Mouse (Mus musculus) brown adipose tissue, adult 24 weeks (tissue): ENCODE results near the gene Cst6. TPM values are rescaled to one million over a fixed set of nuclear protein-coding genes. Genes with fewer than 3 reads are reported as not detected.
"Not testable (repeated sequence)": the region's sequence is repeated elsewhere in the genome, so short reads cannot be mapped to it uniquely, and the experiment has no call there.

ENCODE experiments used
- H3K27ac ChIP-seq: fragments of 200-500 bp; replicated peaks from 2 replicates; pipeline ENCODE4 v1.5.1; 2012; ENCODE audit warnings: low read depth, mild to moderate bottlenecking, low read length
- H3K4me1 ChIP-seq: fragments of 200-500 bp; 2 replicates; pipeline ENCODE4 v1.6.1; 2012; ENCODE audit warnings: low read length, mixed read lengths; ENCODE audit not compliant: control insufficient read depth, insufficient read depth, insufficient read length
- H3K4me3 ChIP-seq: fragments of 200-500 bp; 2 replicates; pipeline ENCODE4 v1.5.1; 2012; ENCODE audit warnings: low read depth, mild to moderate bottlenecking, low read length, moderate library complexity; ENCODE audit not compliant: insufficient read depth
- polyA plus RNA-seq: library from polyadenylated mRNA; stranded (reverse); fragments of >200 nt; gene quantifications from 2 replicates; pipeline ENCODE4 v1.2.4, GENCODE M21; 2012; ENCODE audit not compliant: missing spikeins, insufficient read depth, insufficient read length

Cst6 gene
- polyA plus RNA-seq = 4.3 and 5.6 TPM in 2 replicates

- peak within 1 kb of the TSS; percentile 50 for H3K4me3 ChIP-seq
- H3K4me1 ChIP-seq = peaks cover 14% of the 10 kb centered on the region; the same call in 1 of the 2 replicates
- not testable (repeated sequence) for H3K27ac ChIP-seq
Measured at GRCm38 (mm10) chr19:5349502-5349873, at the start of gene Cst6. TSS of gene Cst6 (minus strand) at chr19:5349574.

GRCm38 (mm10) chr19:5395371-5395770 is 46.0 kb upstream of the Cst6 start:
- 0 out of 2 replicates have a peak, but pooled peaks cover 2% of the 10 kb centered on the region for H3K4me1 ChIP-seq
- no peak overlapping the region for H3K27ac ChIP-seq
- H3K4me3 ChIP-seq = no peak overlapping the region

- H3K4me3 ChIP-seq = no peak overlapping the region
Measured at GRCm38 (mm10) chr19:5394168-5394567, 44.8 kb upstream of the Cst6 start.

GRCm38 (mm10) chr19:5392892-5393291 is 43.5 kb upstream of the Cst6 start:
- H3K4me1 ChIP-seq = peaks cover 8% of the 10 kb centered on the region; the same call in 1 of the 2 replicates
- H3K4me3 ChIP-seq = no peak overlapping the region
- no peak overlapping the region for H3K27ac ChIP-seq

More at GRCm38 (mm10) chr19:5394168-5394567, 44.8 kb upstream of the Cst6 start:
- H3K27ac ChIP-seq = no peak overlapping the region
- peaks cover 8% of the 10 kb centered on the region; the same call in 1 of the 2 replicates for H3K4me1 ChIP-seq

GRCm38 (mm10) chr19:5390416-5390815 is 41.0 kb upstream of the Cst6 start:
- Histone ChIP-seq H3K4me3 (no peak overlapping the region), H3K4me1 (peaks cover 14% of the 10 kb centered on the region; the same call in 1 of the 2 replicates), H3K27ac (no peak overlapping the region)

- H3K4me1 ChIP-seq = peaks cover 14% of the 10 kb centered on the region; the same call in 1 of the 2 replicates
- H3K27ac ChIP-seq = 0 out of 2 replicates have a peak overlapping the region, but pooled peaks have one; percentile 15
- peak overlapping the region; percentile 82 for H3K4me3 ChIP-seq
Measured at GRCm38 (mm10) chr19:5389647-5390046, 40.3 kb upstream of the Cst6 start.

GRCm38 (mm10) chr19:5388588-5389242 is 39.3 kb upstream of the Cst6 start, which contains the start of gene Sart1:
TSS of gene Sart1 (minus strand) at chr19:5388703.
- H3K4me1 ChIP-seq = peaks cover 14% of the 10 kb centered on the region; the same call in 1 of the 2 replicates

GRCm38 (mm10) chr19:5388011-5388441 is 38.7 kb upstream of the Cst6 start:
- Histone ChIP-seq H3K4me3 (peak overlapping the region; percentile 92), H3K27ac (peak overlapping the region; percentile 66), H3K4me1 (peaks cover 14% of the 10 kb centered on the region; the same call in 1 of the 2 replicates)

More at GRCm38 (mm10) chr19:5388588-5389242, 39.3 kb upstream of the Cst6 start, which contains the start of gene Sart1:
- peak within 1 kb of the TSS; percentile 83 for H3K27ac ChIP-seq
- peak within 1 kb of the TSS; percentile 92 for H3K4me3 ChIP-seq

- Histone ChIP-seq H3K4me1 (peaks cover 10% of the 10 kb centered on the region; the same call in 1 of the 2 replicates), H3K27ac (no peak overlapping the region), H3K4me3 (no peak overlapping the region)
Measured at GRCm38 (mm10) chr19:5384715-5385114, 35.3 kb upstream of the Cst6 start.

- no peak overlapping the region for H3K27ac ChIP-seq
- no peak overlapping the region for H3K4me3 ChIP-seq
- H3K4me1 ChIP-seq = peaks cover 6% of the 10 kb centered on the region; the same call in 1 of the 2 replicates
Measured at GRCm38 (mm10) chr19:5383326-5383725, 34.0 kb upstream of the Cst6 start.

- H3K27ac ChIP-seq = no peak overlapping the region
- H3K4me3 ChIP-seq = no peak overlapping the region
- H3K4me1 ChIP-seq = no peaks in the 10 kb centered on the region
Measured at GRCm38 (mm10) chr19:5377446-5377845, 28.1 kb upstream of the Cst6 start.

GRCm38 (mm10) chr19:5374748-5375147 is 25.4 kb upstream of the Cst6 start:
- Histone ChIP-seq H3K4me1 (no peaks in the 10 kb centered on the region), H3K27ac (no peak overlapping the region), H3K4me3 (no peak overlapping the region)

- Histone ChIP-seq H3K4me1 (no peaks in the 10 kb centered on the region), H3K4me3 (no peak overlapping the region), H3K27ac (no peak overlapping the region)
Measured at GRCm38 (mm10) chr19:5374177-5374576, 24.8 kb upstream of the Cst6 start.

- H3K4me1 ChIP-seq = peaks cover 5% of the 10 kb centered on the region
- H3K4me3 ChIP-seq = no peak overlapping the region
- no peak overlapping the region for H3K27ac ChIP-seq
Measured at GRCm38 (mm10) chr19:5372724-5373123, 23.4 kb upstream of the Cst6 start.

- H3K4me3 ChIP-seq = no peak overlapping the region
- no peak overlapping the region for H3K27ac ChIP-seq
- H3K4me1 ChIP-seq = peaks cover 10% of the 10 kb centered on the region
Measured at GRCm38 (mm10) chr19:5370932-5371331, 21.6 kb upstream of the Cst6 start.

GRCm38 (mm10) chr19:5367455-5367854 is 18.1 kb upstream of the Cst6 start:
- Histone ChIP-seq H3K4me1 (peaks cover 20% of the 10 kb centered on the region), H3K4me3 (peak overlapping the region; percentile 85), H3K27ac (peak overlapping the region; percentile 94; the same call in 1 of the 2 replicates)
